Mouse (Mus musculus) lung, postnatal 14 days (tissue): Measurements from ENCODE around the gene Ptpn22.
A peak's percentile ranks its signal among the peaks of the same experiment; 100 is the strongest.

ENCODE experiments used
- DNase-seq: peaks from one replicate; pipeline ENCODE4 v3.0.0; 2021

Ptpn22 gene

DNA sequence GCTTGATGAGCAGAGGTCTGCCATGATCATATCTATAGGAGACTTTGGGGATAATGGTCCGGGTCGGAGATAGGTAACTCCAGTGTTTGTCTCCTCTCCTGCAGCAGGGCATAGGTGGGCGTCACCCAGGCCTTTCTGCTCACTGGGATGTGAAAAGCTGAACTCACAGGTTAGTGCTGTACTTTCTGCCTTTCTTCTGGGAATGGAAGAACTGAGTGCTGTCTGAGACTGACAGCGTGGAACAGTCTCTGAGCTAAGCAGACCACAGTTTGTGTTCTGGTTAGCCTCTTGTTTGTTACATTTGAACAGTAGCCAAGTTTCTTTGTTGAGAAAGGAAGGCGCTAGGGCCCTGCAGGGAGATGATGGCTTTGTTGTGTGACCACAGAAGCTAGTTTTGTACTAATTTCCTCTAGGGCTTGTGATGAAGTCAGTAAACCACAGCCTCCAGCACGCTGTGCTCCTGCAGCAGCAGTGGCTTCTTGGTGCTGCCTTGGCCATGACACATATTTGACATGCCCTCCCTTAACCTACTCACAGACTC is 326 bp downstream of the Ptpn22 start:
- DNase-seq = peak; percentile 42

DNA sequence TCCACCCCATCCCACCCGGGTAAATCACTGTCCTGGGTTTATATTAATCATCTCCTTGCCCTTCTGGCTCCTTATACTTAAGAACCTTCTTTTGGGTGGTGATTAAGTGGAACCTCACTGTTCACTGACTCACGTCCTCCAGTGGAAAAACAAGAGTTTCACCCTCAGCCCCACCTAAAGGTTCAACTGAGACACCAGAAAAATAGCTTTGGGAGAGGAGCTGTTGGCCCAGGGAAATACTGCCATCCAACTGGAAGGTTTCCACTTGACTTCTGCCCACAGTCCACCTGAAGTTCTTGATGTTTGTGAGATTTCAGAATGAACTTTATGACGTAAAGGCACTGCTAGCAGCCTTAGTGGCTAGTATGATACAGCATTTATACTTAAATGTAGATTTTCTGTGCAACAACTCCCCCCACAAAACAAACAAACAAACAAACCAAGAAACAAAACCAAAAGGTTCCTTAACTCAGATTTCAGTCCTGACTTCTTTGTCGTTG is 3.2 kb downstream of the Ptpn22 start:
- DNase-seq = no peak

DNA sequence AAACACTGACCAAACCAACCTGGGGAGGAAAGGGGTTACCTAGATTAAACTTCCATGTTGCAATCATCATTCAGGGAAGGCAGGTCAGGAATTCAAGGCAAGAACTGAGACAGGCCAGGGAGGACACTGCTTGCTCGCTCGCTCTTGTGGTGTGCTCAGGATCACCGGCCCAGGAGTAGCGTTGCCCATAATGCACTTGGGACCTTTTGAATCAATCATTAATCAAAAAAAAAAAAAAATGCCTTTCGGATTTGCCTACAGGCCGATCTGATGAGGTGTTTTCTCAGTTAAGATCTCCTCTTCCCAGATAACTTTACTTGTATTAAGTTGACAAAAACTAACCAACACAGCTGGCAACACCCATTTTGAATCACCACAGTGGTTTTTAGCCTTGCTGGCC is 4.6 kb downstream of the Ptpn22 start:
- DNase-seq = no peak

DNA sequence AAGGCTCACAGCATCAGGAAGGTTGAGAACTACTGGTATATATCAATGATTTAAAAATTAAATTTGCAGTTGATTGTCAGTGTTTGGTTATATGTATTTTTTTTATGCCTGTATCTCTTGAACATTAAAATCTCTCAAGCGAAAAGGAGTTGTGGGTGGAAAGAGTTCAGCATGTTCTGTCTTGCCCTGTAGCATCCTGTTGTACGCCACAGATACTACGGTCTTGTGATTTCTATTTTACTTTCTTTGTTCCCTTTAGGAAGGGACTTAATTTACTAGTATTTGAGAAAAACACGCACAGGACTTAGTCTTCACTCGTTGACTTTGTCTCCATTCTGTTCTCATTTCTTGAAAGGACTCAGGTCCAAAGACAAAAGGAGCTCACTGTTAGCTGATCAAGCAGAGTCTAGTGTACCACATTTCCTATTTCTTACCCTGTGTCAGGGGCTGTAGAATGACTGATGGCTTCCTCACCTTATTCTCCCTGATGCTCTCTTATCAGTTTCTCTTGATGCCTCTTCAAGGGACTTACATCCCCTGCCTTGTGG is 7.9 kb downstream of the Ptpn22 start:
- no peak for DNase-seq

DNA sequence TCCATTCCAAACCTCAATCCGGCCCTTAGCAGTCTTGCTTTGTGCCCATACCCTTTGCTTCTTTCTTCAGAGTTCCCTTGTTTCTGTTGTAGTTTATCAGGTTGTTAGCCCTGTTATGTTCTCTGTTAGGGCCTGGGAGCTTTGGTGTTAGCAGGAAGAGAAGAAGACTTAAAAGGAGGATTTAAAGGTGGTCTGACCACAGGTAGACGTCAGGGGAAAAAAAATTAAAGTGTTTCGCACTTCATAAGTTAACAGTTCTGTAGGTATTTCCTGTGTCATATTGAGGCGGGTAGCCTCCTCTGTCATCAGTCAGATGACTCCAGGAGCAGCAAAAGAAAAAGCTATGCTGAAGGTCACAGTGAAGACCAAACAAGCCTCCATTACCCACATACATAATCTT is 8.4 kb downstream of the Ptpn22 start:
- DNase-seq = no peak

DNA sequence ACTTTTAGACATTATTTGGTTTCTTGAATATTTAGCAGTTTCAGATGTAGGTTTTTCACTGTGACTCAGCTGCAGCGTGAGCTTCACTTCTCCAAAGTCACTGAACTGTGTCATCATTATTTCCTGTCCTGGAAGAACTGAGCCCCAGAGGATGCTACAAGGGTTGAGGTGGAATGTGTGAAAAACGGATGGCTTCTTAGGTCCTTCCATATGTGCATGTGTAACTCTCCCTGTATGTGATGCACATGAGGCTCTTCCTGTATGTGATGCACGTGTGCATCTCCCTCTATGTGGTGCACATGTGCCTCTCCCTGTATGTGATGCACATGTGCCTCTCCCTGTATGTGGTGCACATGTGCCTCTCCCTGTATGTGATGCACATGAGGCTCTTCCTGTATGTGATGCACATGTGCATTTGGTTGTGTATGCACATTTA is 13.1 kb downstream of the Ptpn22 start:
- DNase-seq = no peak

DNA sequence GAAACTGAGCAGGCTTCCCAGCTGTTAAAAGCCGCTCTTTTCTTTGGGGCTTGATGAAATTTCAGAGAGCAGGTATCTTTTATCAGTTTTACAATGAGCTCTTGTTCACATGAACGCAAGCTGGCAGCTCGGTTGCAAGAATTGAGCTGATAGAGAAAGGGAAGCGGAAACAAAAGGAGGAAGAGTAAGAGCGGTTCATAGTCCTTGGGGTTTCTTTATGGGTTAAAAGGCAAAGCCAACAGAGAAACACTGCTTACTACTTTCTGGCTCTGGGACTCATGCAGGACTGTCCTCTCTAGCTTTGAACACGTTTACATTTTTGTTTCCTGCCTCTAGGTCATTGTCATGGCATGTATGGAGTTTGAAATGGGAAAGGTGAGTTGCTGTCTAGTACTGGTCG is 14.7 kb downstream of the Ptpn22 start:
- no peak for DNase-seq

DNA sequence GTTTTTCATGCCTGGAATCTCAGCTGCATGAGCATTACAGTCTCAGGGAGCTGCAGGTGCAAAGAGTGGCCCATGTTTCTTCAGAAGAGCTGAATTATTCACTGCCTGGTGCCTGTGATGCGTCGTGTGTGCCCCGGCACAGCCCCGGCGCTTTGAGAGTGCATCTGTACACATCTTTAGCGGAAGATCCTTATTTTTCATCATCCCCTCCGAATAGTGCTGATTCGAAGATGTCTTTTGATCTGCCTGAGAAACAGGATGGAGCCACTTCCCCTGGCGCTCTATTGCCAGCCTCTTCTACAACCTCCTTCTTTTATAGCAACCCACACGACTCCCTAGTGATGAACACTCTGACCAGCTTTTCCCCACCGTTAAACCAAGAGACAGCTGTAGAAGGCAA is 26.4 kb downstream of the Ptpn22 start:
- DNase-seq = no peak

DNA sequence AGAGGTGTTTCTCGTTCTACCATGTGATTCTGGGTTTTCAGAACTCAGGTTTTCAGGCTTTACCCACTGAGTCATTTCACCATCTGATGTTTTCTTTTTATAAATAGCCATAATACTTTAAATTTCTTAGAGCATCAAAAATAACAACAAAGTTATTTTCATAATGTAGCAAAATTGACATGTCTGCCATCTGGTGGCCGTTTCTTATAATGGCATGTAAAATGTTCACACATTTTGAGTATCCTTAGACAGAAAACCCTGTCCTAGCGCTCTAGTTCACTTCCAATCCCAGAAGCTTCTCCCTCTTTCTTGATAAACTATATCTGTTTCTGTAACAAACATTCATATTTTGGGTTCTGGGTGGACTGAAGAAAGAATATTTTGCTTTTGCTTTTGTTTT is 28.0 kb downstream of the Ptpn22 start:
- peak; percentile 72 for DNase-seq

DNA sequence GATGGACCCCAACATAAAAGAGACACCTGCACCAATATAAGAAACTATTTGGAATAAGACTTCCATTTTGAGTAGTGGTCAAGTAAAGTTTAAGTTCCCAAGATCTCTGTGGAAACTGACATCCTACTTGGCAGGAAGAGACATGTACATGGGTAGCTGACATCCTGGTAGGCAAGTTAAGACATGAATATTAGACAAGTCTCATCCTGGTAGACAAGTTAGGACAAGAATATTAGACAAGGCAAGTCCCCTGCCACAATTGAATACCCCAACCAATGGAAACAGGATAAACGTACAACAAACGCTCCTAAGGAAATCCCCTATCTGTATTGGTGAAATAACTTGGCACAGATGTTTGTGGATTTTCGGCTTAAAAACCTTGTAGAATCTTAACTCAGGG is 33.8 kb downstream of the Ptpn22 start:
- no peak for DNase-seq

DNA sequence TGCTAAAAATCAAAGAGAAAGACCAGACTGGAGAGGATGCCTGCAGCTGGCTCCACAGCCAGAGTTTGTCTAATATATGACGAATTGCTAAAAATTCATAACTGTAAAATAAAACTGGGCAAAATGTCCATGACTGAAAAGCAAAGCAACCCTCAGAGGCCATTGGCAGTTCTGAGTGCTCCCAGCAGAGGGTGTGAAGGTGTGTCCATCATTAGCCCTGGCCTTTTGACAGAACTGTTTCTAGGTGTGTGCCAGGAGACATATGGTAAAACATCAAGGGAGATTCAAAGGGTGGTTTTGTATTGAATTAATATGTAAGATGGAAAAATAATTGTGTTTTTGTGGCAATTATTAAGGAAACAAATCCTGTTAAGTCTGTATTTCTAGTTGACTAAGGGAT is 45.1 kb downstream of the Ptpn22 start:
- peak; percentile 54 for DNase-seq

DNA sequence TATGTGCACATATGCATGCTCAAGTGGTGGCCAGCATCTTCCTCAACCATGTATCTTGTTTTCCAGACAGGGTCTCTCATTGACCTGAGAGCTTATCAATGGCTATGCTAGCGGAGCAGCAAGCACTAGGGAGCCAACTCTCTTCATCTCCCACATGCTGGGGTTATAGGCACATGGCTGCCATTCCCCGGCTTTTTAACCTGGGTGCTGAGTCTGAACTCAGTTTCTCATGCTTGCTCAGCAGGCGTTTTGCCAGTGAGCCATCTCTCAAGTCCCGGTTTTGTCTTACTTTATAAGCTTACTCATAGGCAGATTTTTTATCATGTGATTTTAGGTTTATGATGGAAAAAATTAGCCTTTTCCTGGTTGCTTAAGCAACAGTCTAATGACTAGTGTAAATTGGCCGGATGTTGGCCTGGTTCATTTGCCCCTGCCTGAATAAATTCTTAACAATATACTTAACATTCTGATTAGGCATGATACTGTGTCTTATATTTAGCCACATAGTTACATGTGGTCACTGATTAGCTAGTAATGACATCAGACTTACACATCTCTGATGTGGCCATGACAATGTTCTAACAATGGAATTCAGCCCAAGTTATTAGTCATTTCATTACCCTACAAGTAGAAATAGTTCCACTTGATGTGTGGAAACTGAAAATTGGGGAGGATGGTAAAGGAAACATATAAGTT is 47.9 kb downstream of the Ptpn22 start:
- no peak for DNase-seq

DNA sequence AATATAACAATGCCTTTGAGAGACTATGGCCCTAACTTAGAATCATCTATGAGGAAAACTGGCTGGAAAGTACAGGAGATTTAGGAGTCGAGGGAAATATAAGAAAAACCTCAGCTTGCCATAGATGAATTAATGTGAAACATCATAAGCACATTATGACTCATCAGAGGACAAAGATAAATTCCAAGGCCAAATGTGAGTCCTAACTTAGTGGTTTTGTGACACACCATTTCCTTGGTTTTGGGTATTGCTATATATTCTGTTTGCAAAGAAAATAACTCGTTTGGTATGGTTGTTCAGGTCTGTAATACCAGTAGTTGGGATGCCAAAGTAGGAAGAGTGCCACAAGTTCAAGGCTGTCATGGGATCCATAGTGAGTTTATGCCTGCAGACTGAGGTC is 49.2 kb downstream of the Ptpn22 start:
- no peak for DNase-seq

DNA sequence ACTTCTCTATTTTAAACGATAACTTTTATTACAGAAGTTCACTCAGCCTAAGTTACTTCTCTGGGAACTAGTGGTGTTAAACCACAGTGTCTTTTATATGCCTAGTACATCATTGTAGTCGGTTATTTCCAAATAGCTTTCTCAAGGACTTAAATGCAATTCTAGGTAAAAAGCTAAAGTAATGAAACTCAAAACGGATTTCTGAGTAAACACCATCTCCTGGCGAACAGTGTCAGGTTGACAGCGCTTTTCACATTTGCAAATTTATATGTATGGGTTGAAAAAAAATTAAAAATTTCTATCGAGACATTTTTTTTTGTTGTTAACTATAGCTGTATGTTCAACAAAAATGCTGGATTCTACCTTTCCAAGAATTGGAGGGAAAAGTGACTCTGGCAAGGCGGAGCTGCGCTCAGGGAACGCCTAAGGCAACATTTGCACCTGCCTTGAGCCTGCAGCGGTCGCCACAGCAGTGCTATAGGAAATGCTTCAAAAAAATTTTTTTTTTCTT is 53.9 kb downstream of the Ptpn22 start:
- peak; percentile 11 for DNase-seq

DNA sequence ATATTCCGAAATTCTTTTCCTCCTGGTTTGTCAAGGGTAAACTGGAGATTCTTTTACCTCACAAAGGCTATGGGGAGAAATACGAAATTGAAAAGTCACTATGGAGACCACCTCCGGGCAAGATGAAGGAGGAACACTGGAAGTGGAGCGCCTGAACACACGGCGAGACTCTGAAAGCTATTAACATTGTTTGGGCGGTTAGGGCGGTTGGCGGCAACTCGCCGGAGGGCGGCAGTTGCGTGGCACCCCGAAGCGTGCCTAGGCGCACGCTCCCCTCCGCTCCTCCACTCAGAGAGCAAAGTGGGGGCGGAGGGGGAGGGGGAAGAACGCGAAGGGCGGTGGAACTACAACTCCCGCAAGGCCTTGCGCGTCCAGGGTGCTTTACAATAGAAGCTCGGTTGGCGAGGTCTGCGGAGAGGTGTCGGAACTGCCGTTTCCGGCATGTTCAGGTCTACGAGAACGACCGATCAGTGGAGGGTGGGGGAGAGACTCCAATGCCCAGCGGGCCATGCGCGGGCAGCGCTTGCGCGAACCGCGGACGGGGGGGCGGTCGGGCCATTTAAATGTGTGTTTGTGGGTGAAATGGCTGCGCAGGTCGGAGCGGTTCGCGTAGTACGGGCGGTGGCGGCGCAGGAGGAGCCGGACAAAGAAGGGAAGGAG is 54.5 kb downstream of the Ptpn22 start, which contains the start of gene Rsbn1:
Rsbn1 (plus strand) TSS at position 111 of the 660 bp plus-strand sequence.
- DNase-seq = peak; percentile 95

DNA sequence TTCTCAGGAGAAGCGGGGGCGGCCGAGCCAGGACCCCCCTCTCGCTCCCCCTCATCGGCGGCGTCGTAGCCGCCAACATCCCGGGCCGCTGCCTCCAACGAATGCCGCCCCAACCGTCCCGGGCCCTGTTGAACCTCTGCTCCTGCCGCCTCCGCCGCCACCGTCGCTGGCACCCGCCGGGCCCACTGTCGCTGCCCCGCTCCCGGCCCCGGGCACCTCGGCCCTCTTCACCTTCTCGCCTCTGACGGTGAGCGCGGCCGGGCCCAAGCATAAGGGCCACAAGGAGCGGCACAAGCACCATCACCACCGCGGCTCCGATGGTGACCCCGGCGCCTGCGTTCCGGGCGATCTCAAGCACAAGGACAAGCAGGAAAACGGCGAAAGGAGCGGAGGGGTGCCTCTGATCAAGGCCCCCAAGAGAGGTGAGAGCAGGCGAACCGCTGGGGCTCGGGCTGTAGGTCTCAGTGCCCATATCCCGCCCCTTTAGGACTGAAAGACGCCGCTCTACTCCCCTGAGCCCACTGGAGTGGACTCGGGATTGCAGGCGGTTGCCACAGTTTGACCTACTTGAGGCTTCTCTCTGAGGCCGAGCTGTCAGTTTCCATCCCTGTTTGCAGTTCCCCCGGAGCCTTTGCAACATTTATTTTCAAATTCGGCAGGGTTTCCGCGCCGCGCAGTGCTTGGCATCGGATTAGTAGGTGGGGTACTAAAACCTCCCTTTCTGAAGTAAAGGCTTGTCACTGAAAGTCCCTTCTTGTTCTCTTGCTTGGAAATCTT is 55.3 kb downstream of the Ptpn22 start:
- peak; percentile 48 for DNase-seq

DNA sequence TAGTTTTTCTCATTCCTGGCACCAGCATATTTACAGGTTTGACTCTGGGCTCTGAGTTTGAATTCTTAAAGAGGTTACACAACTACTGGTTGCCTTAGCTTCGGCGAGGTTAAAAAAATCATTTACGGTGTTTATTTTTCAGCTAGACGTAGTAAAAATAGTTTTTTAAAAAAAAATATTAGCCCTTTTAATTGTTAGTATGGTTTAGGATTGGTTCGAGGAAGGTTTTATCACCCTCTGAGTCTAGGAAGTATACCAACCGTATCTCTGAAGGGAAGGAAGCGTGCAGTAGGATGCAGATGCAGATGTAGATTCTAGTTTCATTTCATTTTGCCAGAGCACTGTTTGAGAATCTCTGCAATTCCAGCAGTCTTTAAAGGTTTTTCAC is 55.9 kb downstream of the Ptpn22 start:
- no peak for DNase-seq

DNA sequence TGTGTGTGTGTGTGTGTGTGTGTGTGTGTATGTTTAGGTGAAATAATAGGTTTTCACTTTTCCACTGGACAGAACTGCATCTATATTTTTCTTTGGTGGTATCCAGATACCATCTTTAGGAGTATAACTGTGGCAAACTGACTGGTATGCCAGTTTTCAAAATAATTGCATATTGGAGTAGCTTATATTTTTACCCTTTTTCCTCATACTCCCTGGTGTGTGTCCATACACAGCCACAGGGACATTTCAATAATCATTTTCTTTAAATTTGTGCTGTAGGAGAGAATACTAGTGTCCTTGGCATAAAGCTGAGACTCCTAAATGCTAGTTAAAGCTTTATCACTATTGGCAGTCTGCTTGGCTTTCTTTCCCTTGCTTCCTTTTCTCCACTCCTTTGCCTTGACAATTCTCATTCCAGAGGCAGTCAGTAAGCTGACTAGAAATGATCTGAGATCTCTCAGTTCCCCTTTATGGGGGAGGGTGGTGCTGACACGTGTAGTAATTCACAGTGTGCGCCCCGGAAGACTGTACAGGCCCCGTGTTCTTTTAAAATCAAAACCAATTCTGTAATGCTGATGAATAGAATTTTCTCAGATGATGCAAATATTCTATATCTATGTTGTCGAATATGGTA is 56.7 kb downstream of the Ptpn22 start:
- DNase-seq = no peak

DNA sequence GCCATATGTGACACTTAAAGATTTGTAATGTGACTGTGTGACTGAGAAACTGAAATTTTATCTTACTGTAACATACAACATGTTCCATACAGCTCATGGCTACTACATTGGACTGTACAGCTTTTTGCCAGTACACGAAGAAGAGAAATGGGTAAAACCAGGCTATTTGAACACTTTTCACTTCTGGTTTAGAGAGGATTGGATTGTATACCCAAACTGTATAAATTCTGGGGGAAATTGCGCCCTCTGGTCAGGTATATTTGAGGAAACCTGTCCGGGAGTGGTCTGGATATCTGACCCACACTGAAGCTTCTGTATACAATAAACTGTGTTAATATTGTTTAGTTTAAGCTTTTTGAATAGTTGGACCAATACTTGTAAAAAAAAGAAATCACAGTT is 57.2 kb downstream of the Ptpn22 start:
- DNase-seq = no peak

DNA sequence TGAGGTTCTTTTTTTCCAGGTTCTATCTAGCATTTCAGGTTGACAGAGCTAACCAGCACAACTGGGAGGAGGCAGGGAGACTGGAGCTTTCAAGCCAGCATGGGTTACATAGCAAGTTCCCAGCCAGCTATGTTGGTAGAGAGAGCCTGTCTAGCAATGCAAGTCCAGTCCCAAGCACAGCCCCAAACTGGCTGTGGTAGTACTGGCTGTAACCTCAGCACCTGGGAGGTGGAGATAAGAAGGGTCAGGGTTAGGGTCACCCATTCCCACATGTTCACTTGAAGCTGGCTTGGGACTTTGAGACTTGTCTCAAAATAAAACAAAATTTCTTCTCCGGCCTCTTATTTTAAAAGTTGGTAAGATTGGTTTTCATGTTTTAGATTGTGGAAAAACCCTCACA is 60.5 kb downstream of the Ptpn22 start:
- DNase-seq = no peak

DNA sequence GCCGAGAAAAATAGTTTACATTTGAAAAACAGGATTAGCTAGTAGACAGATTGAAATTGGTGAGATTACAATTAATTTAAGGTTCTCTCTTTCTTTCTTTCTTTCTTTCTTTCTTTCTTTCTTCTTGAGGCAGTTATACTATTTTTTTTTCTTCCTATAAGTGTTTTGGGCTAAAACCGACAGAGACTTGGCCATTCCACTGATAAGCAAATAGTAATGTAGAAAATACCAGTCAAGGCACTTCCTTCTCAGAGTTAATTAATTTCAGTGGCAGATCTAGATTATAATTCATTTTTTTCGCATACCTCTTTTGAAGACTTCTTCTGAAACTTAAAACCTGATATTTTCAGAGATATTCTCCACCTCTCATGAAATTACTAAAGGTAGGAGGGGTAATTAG is 65.7 kb downstream of the Ptpn22 start:
- no peak for DNase-seq

DNA sequence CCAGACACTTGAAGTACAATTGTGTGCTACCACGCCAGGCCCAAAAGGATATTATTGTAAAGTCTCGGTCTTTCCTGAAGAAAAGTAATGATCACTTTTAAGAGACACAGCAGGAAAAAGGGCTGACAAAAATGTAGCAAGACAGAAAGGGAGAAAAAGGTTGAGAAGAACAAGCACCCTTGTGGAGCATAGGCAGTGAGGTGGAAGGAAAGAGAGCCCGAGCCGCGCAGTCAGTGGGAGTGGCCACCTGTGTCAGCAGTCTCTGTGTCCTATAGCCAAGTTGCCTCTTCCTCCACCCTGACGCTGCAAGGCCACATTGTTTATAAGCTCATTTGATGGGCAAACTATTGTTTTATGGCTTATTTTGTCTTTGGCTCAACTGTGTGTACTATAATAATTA is 67.9 kb downstream of the Ptpn22 start:
- peak; percentile 9 for DNase-seq
